Comparison of ENCODE assay signal across 8 mouse cellular contexts in the genomic region with DNA sequence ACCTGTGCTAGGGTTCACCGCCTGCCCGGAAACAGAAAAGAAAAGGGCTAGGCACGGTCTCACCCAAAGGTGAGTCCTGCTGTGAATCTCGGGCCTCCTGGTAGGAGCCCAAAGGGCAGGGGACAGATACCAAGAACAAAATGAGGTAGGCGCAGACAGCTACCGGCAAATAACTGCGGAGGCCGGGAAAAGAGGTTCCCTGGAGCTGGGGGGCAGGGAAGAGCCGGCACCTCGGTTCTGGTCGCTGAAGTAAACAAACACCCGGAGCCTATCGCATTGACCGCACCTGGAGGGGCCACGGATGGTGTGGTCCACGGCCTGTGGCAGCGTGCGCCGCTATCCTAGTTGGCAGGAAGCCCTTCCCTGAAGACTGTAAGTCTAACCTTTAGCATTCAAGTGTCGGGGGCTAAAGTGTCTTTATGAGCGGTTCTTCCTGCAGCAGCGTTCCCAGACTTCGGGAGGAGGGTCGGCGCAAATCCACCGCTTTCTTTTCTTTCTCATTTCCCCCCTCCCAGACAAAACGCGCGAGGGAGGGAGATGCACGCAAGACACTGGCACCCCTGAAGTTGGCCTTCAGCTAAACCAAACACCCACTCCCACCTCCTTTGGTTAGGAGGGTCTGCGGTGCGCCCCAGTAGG.
DNase-seq lines count a peak whose midpoint lies in the region; ATAC-seq and TF ChIP-seq lines count a peak whose summit lies in the region.
"Had no signal": no experiment of that assay in that cellular context is flagged by ENCODE, and none has a peak within 500 bp of the region (broad histone marks: within the 10 kb centered on the region; RNA-seq: fewer than 3 reads in every experiment).

No protein-coding gene starts in this region.

- no peaks in the 10 kb centered on the region for H3K9me3 ChIP-seq in kidney, embryonic 16.5 days (ENCODE audit: low read length)
- H3K9me3 ChIP-seq in forebrain, embryonic 12.5 days: no peaks in the 10 kb centered on the region
- no peaks in the 10 kb centered on the region for H3K9me3 ChIP-seq in intestine, postnatal 0 days (ENCODE audit: control insufficient read depth)
- H3K9me3 ChIP-seq in neural tube, embryonic 14.5 days (ENCODE audit: control insufficient read depth, low read length): no peaks in the 10 kb centered on the region

- WGBS in kidney, embryonic 16.5 days: 11% methylated on average over 32 of the region's 32 CpGs
- WGBS in forebrain, embryonic 12.5 days: 3% methylated on average over 32 of the region's 32 CpGs
- WGBS in intestine, postnatal 0 days: 16% methylated on average over 32 of the region's 32 CpGs
- 5% methylated on average over 31 of the region's 32 CpGs for WGBS in neural tube, embryonic 14.5 days
- WGBS in cerebellum, adult 2 months: 9% methylated on average over 32 of the region's 32 CpGs

- peak overlapping the region; percentile 37 for H3K4me3 ChIP-seq in kidney, embryonic 16.5 days (ENCODE audit: low read length)
- H3K4me3 ChIP-seq in forebrain, embryonic 12.5 days (replicated peaks): peak overlapping the region; percentile 28
- H3K4me3 ChIP-seq in intestine, postnatal 0 days (ENCODE audit: low read depth, low read length): peak overlapping the region; percentile 32
- H3K4me3 ChIP-seq in neural tube, embryonic 14.5 days (ENCODE audit: low read depth, low read length): peak overlapping the region; percentile 18; the same call in 1 of the 2 replicates
- H3K4me3 ChIP-seq in cerebellum, adult 2 months (replicated peaks; ENCODE audit: insufficient read depth, low read depth, low read length): no peak overlapping the region

- H3K4me2 ChIP-seq in kidney, embryonic 16.5 days (replicated peaks; ENCODE audit: low read depth, low read length): peak overlapping the region; percentile 53
- peak overlapping the region; percentile 49 for H3K4me2 ChIP-seq in forebrain, embryonic 12.5 days
- peak overlapping the region; percentile 55 for H3K4me2 ChIP-seq in intestine, postnatal 0 days (replicated peaks; ENCODE audit: low read depth)
- H3K4me2 ChIP-seq in neural tube, embryonic 14.5 days (ENCODE audit: low read depth, low read length): peak overlapping the region; percentile 43

- no peak for TF ChIP-seq POLR2A in cerebellum, adult 2 months (IDR thresholded peaks at IDR 0.05; ENCODE audit: borderline replicate concordance, insufficient read depth, low read length)

- DNase-seq in kidney, postnatal 14 days: no peak
- DNase-seq in left cerebral cortex, adult 9 months (ENCODE audit: low spot score in 2 of 2): no peak
- no peak for DNase-seq in cerebellum, adult 2 months
- DNase-seq: kidney, adult 9 months had no signal

- peaks cover 49% of the 10 kb centered on the region for H3K4me1 ChIP-seq in kidney, embryonic 16.5 days (ENCODE audit: insufficient read depth, low read length)
- peaks cover 69% of the 10 kb centered on the region for H3K4me1 ChIP-seq in forebrain, embryonic 12.5 days
- peaks cover 7% of the 10 kb centered on the region; the same call in 1 of the 2 replicates for H3K4me1 ChIP-seq in intestine, postnatal 0 days (replicated peaks; ENCODE audit: control insufficient read depth, insufficient read depth, low read length)
- H3K4me1 ChIP-seq in neural tube, embryonic 14.5 days (ENCODE audit: control insufficient read depth, insufficient read depth, low read length): peaks cover 26% of the 10 kb centered on the region
- H3K4me1 ChIP-seq in cerebellum, adult 2 months (ENCODE audit: control insufficient read depth, insufficient read depth, low read length): peaks cover 4% of the 10 kb centered on the region; the same call in 1 of the 2 replicates

- H3K9ac ChIP-seq in kidney, embryonic 16.5 days (replicated peaks; ENCODE audit: low read length): peak overlapping the region; percentile 19; the same call in 1 of the 2 replicates
- peak overlapping the region; percentile 27; the same call in 1 of the 2 replicates for H3K9ac ChIP-seq in forebrain, embryonic 12.5 days
- no peak overlapping the region for H3K9ac ChIP-seq in intestine, postnatal 0 days (ENCODE audit: low read depth, low read length)
- H3K9ac ChIP-seq in neural tube, embryonic 14.5 days (replicated peaks; ENCODE audit: low read depth, low read length): peak overlapping the region; percentile 47

- no peak for TF ChIP-seq CTCF in intestine, postnatal 0 days (IDR thresholded peaks at IDR 0.05; ENCODE audit: low read depth)
- no peak for TF ChIP-seq CTCF in cerebellum, adult 2 months (IDR thresholded peaks at IDR 0.05; ENCODE audit: borderline replicate concordance, insufficient read depth, low read depth, low read length)

- no peak overlapping the region for H3K27ac ChIP-seq in kidney, embryonic 16.5 days (ENCODE audit: low read length)
- peak overlapping the region; percentile 59 for H3K27ac ChIP-seq in forebrain, embryonic 12.5 days
- no peak overlapping the region for H3K27ac ChIP-seq in intestine, postnatal 0 days (ENCODE audit: low read depth, low read length)
- H3K27ac ChIP-seq in neural tube, embryonic 14.5 days (ENCODE audit: low read depth, low read length): peak overlapping the region; percentile 69
- H3K27ac ChIP-seq in cerebellum, adult 2 months (ENCODE audit: insufficient read depth, low read length): no peak overlapping the region

- peaks cover 59% of the 10 kb centered on the region for H3K27me3 ChIP-seq in kidney, embryonic 16.5 days (ENCODE audit: insufficient read depth, low read length)
- H3K27me3 ChIP-seq in forebrain, embryonic 12.5 days: peaks cover 87% of the 10 kb centered on the region
- H3K27me3 ChIP-seq in intestine, postnatal 0 days (replicated peaks; ENCODE audit: control insufficient read depth, insufficient read depth, low read length): peaks cover 56% of the 10 kb centered on the region
- H3K27me3 ChIP-seq in neural tube, embryonic 14.5 days (ENCODE audit: control insufficient read depth, insufficient read depth, low read length): peaks cover 15% of the 10 kb centered on the region
- H3K27me3 ChIP-seq in cerebellum, adult 2 months (ENCODE audit: control insufficient read depth, insufficient read depth, low read length): peaks cover 3% of the 10 kb centered on the region; the same call in 1 of the 2 replicates

- ATAC-seq in kidney, embryonic 16.5 days (ENCODE audit: low FRiP score, low TSS enrichment): no peak
- no peak for ATAC-seq in forebrain, embryonic 12.5 days (ENCODE audit: low FRiP score)
- no peak for ATAC-seq in intestine, postnatal 0 days
- no peak for ATAC-seq in neural tube, embryonic 14.5 days (ENCODE audit: low read depth)

- H3K36me3 ChIP-seq in kidney, embryonic 16.5 days (ENCODE audit: insufficient read depth, low read length): no peaks in the 10 kb centered on the region
- no peaks in the 10 kb centered on the region for H3K36me3 ChIP-seq in forebrain, embryonic 12.5 days (replicated peaks)
- H3K36me3 ChIP-seq in intestine, postnatal 0 days (ENCODE audit: control insufficient read depth, insufficient read depth): no peaks in the 10 kb centered on the region
- H3K36me3 ChIP-seq in neural tube, embryonic 14.5 days (ENCODE audit: control insufficient read depth, insufficient read depth, low read length): no peaks in the 10 kb centered on the region

Comparison
In these comparisons a context has a peak if more than half of its experiments do, and no peak if none do; other contexts are left out.
1. H3K27ac ChIP-seq: peak in forebrain, embryonic 12.5 days (single experiment) and neural tube, embryonic 14.5 days (single experiment); none in kidney, embryonic 16.5 days (single experiment), intestine, postnatal 0 days (single experiment) and cerebellum, adult 2 months (single experiment).
2. Peak in every context shown above with its lines, with median percentiles within 50 percentile points of each other: H3K4me2 ChIP-seq.